Mouse (Mus musculus): Measurements from ENCODE around the gene Utrn. TPM values are rescaled to one million over a fixed set of nuclear protein-coding genes. Genes with fewer than 3 reads are reported as not detected.

The Utrn gene
- polyA plus RNA-seq, 1 experiment from 2014 or later: 89.8 TPM

DNA sequence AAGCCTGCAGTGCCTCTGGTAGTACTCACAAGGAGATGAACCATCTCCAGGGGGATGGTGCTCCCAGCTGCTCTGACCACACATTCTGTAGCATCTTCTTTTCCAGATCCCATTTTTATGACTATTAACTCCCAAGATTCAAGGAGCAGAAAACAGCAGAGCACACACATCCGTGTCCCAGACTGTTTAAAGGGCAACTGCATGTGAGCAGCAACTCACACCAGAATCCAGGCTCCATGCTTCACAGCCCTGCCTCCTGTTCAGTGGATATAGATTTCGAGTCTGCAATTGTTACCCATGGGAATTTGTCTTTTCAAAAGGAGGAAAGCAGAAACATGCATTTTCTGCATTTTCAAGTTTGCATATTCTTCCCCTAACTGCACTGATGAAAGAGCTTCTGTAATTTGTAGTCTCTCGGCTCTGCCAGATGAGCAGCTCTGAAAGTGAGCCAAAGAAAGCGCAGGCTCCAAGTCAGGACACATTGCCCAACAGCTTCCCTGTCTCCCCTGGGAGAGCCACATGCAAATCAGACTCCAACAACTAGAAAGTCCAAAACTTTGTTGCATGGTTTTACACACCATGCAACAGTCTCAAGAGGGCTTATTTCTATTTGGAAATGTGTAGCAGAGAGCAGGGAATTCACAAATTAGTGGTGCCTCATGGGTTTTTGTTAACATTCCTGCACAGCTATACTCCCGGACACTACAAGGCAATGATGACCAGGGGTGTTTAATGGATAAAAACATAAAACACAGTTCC is 111.0 kb downstream of the Utrn start:
- peaks cover 11% of the 10 kb centered on the region for H3K4me1 ChIP-seq
- no peak overlapping the region for H3K4me2 ChIP-seq (replicated peaks)
- no peaks in the 10 kb centered on the region for H3K36me3 ChIP-seq
- no peak overlapping the region for H3K27ac ChIP-seq (replicated peaks)
- no peaks in the 10 kb centered on the region for H3K9me3 ChIP-seq (replicated peaks)
- WGBS: 23% methylated on average over 5 of the region's 5 CpGs
- ATAC-seq (ENCODE audit: insufficient number of reproducible peaks, low FRiP score, low TSS enrichment, low read depth): peak; percentile 47; the same call in 1 of the 2 replicates
- H3K4me3 ChIP-seq (replicated peaks): no peak overlapping the region
- H3K9ac ChIP-seq: no peak overlapping the region
- no peaks in the 10 kb centered on the region for H3K27me3 ChIP-seq

DNA sequence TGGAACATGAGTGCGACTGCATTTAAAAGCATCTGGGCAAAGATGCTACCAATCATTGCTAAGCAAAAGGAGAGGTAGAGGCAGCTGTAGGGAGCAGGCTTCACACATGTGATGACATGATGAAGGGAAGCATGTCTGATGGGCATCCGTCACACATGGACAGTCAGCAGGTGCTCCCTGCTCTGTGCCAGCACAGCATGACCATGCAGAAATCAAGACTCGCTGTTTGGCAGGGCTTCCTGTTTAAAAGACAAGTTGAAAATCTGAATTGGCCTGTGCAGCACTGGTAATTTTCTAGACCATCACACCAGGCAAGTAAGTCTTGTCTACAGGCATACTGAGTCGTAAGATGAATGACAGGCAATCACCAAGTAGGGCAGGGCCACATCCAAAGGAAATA is 112.5 kb downstream of the Utrn start:
- Histone ChIP-seq H3K9ac (no peak overlapping the region), H3K4me3 (replicated peaks) (no peak overlapping the region), H3K36me3 (no peaks in the 10 kb centered on the region), H3K27ac (replicated peaks) (no peak overlapping the region), H3K4me1 (peaks cover 11% of the 10 kb centered on the region), H3K9me3 (replicated peaks) (no peaks in the 10 kb centered on the region), H3K4me2 (replicated peaks) (no peak overlapping the region), H3K27me3 (no peaks in the 10 kb centered on the region)
- no peak for ATAC-seq (ENCODE audit: insufficient number of reproducible peaks, low FRiP score, low TSS enrichment, low read depth)
- 79% methylated on average over 4 of the region's 4 CpGs for WGBS

GRCm38 (mm10) chr10:12754911-12755310 is 114.3 kb downstream of the Utrn start:
- peaks cover 3% of the 10 kb centered on the region; the same call in 1 of the 2 replicates for H3K36me3 ChIP-seq
- WGBS: 89% methylated on average over 2 of the region's 2 CpGs

GRCm38 (mm10) chr10:12754166-12754565 is 115.0 kb downstream of the Utrn start:
- H3K36me3 ChIP-seq: peaks cover 8% of the 10 kb centered on the region; the same call in 1 of the 2 replicates
- WGBS: 80% methylated on average over 6 of the region's 6 CpGs

More at GRCm38 (mm10) chr10:12754911-12755310, 114.3 kb downstream of the Utrn start:
- H3K9ac ChIP-seq: no peak overlapping the region
- peaks cover 11% of the 10 kb centered on the region for H3K4me1 ChIP-seq
- ATAC-seq (ENCODE audit: insufficient number of reproducible peaks, low FRiP score, low TSS enrichment, low read depth): no peak
- no peak overlapping the region for H3K4me2 ChIP-seq (replicated peaks)
- H3K27me3 ChIP-seq: no peaks in the 10 kb centered on the region
- no peaks in the 10 kb centered on the region for H3K9me3 ChIP-seq (replicated peaks)
- H3K4me3 ChIP-seq (replicated peaks): no peak overlapping the region
- H3K27ac ChIP-seq (replicated peaks): no peak overlapping the region

DNA sequence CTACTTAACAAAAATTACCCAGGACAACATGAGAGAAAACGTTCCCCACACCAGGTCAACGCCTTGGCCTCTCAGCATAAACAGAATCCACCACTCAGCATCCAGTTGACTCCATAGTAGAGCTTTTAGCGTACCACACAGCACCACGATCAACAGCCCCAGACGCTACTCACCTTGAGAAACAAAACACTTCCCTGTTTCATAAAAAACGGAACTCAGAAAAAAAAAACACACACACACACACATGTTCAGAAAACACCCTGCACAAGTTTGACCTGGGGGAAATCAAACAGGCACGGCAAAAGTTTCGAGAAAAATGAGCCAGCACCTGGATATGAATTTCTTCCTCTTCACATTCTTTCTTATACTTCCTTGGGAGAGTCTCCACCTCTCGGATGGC is 125.4 kb downstream of the Utrn start:
- no peak overlapping the region for H3K9ac ChIP-seq
- H3K4me1 ChIP-seq: no peaks in the 10 kb centered on the region
- H3K36me3 ChIP-seq: peaks cover 13% of the 10 kb centered on the region
- 79% methylated on average over 9 of the region's 9 CpGs for WGBS
- H3K9me3 ChIP-seq (replicated peaks): no peaks in the 10 kb centered on the region
- no peak overlapping the region for H3K27ac ChIP-seq (replicated peaks)
- H3K27me3 ChIP-seq: no peaks in the 10 kb centered on the region
- ATAC-seq (ENCODE audit: insufficient number of reproducible peaks, low FRiP score, low TSS enrichment, low read depth): no peak
- H3K4me2 ChIP-seq (replicated peaks): no peak overlapping the region
- no peak overlapping the region for H3K4me3 ChIP-seq (replicated peaks)

More at GRCm38 (mm10) chr10:12754166-12754565, 115.0 kb downstream of the Utrn start:
- Histone ChIP-seq H3K4me2 (replicated peaks) (no peak overlapping the region), H3K27me3 (no peaks in the 10 kb centered on the region), H3K9me3 (replicated peaks) (no peaks in the 10 kb centered on the region), H3K4me1 (peaks cover 11% of the 10 kb centered on the region), H3K4me3 (replicated peaks) (no peak overlapping the region), H3K9ac (no peak overlapping the region), H3K27ac (replicated peaks) (no peak overlapping the region)
- ATAC-seq (ENCODE audit: insufficient number of reproducible peaks, low FRiP score, low TSS enrichment, low read depth): no peak

- H3K27me3 ChIP-seq: no peaks in the 10 kb centered on the region
- H3K27ac ChIP-seq (replicated peaks): no peak overlapping the region
- H3K4me1 ChIP-seq: peaks cover 8% of the 10 kb centered on the region
- H3K36me3 ChIP-seq: peaks cover 33% of the 10 kb centered on the region
- 90% methylated on average over 13 of the region's 13 CpGs for WGBS
- H3K9me3 ChIP-seq (replicated peaks): 0 out of 2 replicates have a peak, but pooled peaks cover 4% of the 10 kb centered on the region
- no peak for ATAC-seq (ENCODE audit: insufficient number of reproducible peaks, low FRiP score, low TSS enrichment, low read depth)
- no peak overlapping the region for H3K4me2 ChIP-seq (replicated peaks)
- no peak overlapping the region for H3K9ac ChIP-seq
- no peak overlapping the region for H3K4me3 ChIP-seq (replicated peaks)
Observed at GRCm38 (mm10) chr10:12739302-12739987, 129.7 kb downstream of the Utrn start.

DNA sequence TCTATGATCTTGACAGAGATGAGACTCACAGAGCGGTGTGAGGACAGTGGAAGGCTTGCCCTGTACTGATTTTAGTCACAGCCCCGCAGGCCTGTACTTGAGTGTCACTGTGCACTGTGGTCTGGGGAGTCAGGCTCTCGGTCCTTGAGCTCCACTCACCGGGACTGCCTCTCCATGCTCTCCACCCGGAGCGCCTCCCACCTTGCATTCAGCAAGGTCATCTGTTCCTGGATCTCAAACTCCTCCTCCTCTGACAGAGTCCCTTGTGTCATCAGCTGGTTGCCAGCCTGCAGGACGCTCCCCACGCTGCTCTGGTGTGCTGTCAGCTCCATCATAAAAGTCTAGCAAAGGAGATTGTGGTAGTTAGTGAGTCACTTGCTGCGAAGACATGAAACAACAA is 131.2 kb downstream of the Utrn start:
- no peak for ATAC-seq (ENCODE audit: insufficient number of reproducible peaks, low FRiP score, low TSS enrichment, low read depth)
- no peak overlapping the region for H3K4me3 ChIP-seq (replicated peaks)
- H3K4me1 ChIP-seq: peaks cover 8% of the 10 kb centered on the region
- no peak overlapping the region for H3K4me2 ChIP-seq (replicated peaks)
- H3K27ac ChIP-seq (replicated peaks): no peak overlapping the region
- WGBS: 86% methylated on average over 9 of the region's 9 CpGs
- peaks cover 43% of the 10 kb centered on the region for H3K36me3 ChIP-seq
- H3K9me3 ChIP-seq (replicated peaks): 0 out of 2 replicates have a peak, but pooled peaks cover 4% of the 10 kb centered on the region
- no peaks in the 10 kb centered on the region for H3K27me3 ChIP-seq
- H3K9ac ChIP-seq: no peak overlapping the region

- 50% methylated on average over 18 of the region's 18 CpGs for WGBS
- peaks cover 8% of the 10 kb centered on the region for H3K4me1 ChIP-seq
- H3K9me3 ChIP-seq (replicated peaks): 0 out of 2 replicates have a peak, but pooled peaks cover 4% of the 10 kb centered on the region
- H3K4me3 ChIP-seq (replicated peaks): no peak overlapping the region
- H3K9ac ChIP-seq: no peak overlapping the region
- H3K27ac ChIP-seq (replicated peaks): 0 out of 2 replicates have a peak overlapping the region, but pooled peaks have one; percentile 30
- H3K27me3 ChIP-seq: no peaks in the 10 kb centered on the region
- H3K4me2 ChIP-seq (replicated peaks): no peak overlapping the region
- peaks cover 43% of the 10 kb centered on the region for H3K36me3 ChIP-seq
- no peak for ATAC-seq (ENCODE audit: insufficient number of reproducible peaks, low FRiP score, low TSS enrichment, low read depth)
Observed at GRCm38 (mm10) chr10:12736861-12737835, 132.0 kb downstream of the Utrn start.

DNA sequence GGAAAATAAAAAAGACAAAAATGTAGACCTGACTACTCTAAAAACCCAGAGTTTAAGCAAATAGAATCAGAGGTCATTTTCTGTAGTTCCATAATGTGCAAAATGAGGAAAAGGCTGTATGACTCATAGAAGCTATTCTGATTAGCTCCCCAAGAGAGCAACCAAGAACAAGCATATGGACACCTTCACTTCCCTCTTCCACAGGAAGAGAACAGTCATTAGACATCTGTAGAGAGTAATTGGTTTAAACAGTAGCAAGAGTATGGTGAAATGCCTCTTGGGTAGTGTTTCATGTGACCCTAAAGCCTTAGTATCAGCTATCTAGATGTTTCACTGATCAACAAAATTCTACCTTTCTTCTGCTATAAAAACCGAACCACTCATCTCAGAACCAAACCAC is 133.5 kb downstream of the Utrn start:
- Histone ChIP-seq H3K4me2 (replicated peaks) (no peak overlapping the region), H3K4me3 (replicated peaks) (no peak overlapping the region), H3K9ac (no peak overlapping the region), H3K27ac (replicated peaks) (no peak overlapping the region), H3K9me3 (replicated peaks) (0 out of 2 replicates have a peak, but pooled peaks cover 4% of the 10 kb centered on the region), H3K27me3 (no peaks in the 10 kb centered on the region), H3K4me1 (peaks cover 8% of the 10 kb centered on the region), H3K36me3 (peaks cover 43% of the 10 kb centered on the region)
- no peak for ATAC-seq (ENCODE audit: insufficient number of reproducible peaks, low FRiP score, low TSS enrichment, low read depth)
- WGBS: 95% methylated on average over 1 of the region's 1 CpGs

GRCm38 (mm10) chr10:12731459-12731858 is 137.7 kb downstream of the Utrn start:
- no peak overlapping the region for H3K27ac ChIP-seq (replicated peaks)
- H3K36me3 ChIP-seq: peaks cover 39% of the 10 kb centered on the region
- WGBS: 65% methylated on average over 5 of the region's 5 CpGs
- no peaks in the 10 kb centered on the region for H3K27me3 ChIP-seq
- H3K9ac ChIP-seq: no peak overlapping the region
- no peak overlapping the region for H3K4me3 ChIP-seq (replicated peaks)
- 0 out of 2 replicates have a peak, but pooled peaks cover under 1% of the 10 kb centered on the region for H3K4me1 ChIP-seq
- no peak for ATAC-seq (ENCODE audit: insufficient number of reproducible peaks, low FRiP score, low TSS enrichment, low read depth)
- 0 out of 2 replicates have a peak, but pooled peaks cover 4% of the 10 kb centered on the region for H3K9me3 ChIP-seq (replicated peaks)
- no peak overlapping the region for H3K4me2 ChIP-seq (replicated peaks)

Measured in embryonic facial prominence, embryonic 15.5 days (tissue).